Mouse (Mus musculus) intestine, embryonic 16.5 days (tissue): ENCODE results near the gene Ereg. TPM values are rescaled to one million over a fixed set of nuclear protein-coding genes. Genes with fewer than 3 reads are reported as not detected.

Experiments used
- ATAC-seq: fragments of 200-750 bp; cut with Nextera tagmentation; 2 replicates; pipeline ENCODE4 v1.8.0; 2017; ENCODE audit warnings: moderate TSS enrichment, moderate library complexity
- H3K27ac ChIP-seq: fragments of 300-500 bp; sonication (generic); 2 replicates; pipeline ENCODE4 v1.5.1; 2014; ENCODE audit warnings: mild to moderate bottlenecking, low read length
- H3K27me3 ChIP-seq: fragments of 300-500 bp; sonication (generic); replicated peaks from 2 replicates; pipeline ENCODE4 v1.6.1; 2014; ENCODE audit warnings: low read length, control low read depth, mixed read lengths; ENCODE audit not compliant: control insufficient read depth, insufficient read depth
- H3K36me3 ChIP-seq: fragments of 300-500 bp; sonication (generic); 2 replicates; pipeline ENCODE4 v1.6.1; 2014; ENCODE audit warnings: low read length, control low read depth; ENCODE audit not compliant: control insufficient read depth, insufficient read depth
- H3K4me1 ChIP-seq: fragments of 300-500 bp; sonication (generic); 2 replicates; pipeline ENCODE4 v1.6.1; 2014; ENCODE audit warnings: low read length, control low read depth, mixed read lengths; ENCODE audit not compliant: control insufficient read depth, insufficient read depth
- H3K4me2 ChIP-seq: fragments of 300-500 bp; sonication (generic); 2 replicates; pipeline ENCODE4 v1.6.1; 2014; ENCODE audit warnings: low read depth, low read length, control low read depth
- H3K4me3 ChIP-seq: fragments of 300-500 bp; sonication (generic); 2 replicates; pipeline ENCODE4 v1.5.1; 2014; ENCODE audit warnings: mild to moderate bottlenecking, low read length
- H3K9ac ChIP-seq: fragments of 300-500 bp; sonication (generic); 2 replicates; pipeline ENCODE4 v1.6.1; 2014; ENCODE audit warnings: low read depth, low read length
- H3K9me3 ChIP-seq: fragments of 300-500 bp; sonication (generic); 2 replicates; pipeline ENCODE4 v1.6.1; 2016; ENCODE audit warnings: low read length, control low read depth; ENCODE audit not compliant: control insufficient read depth
- WGBS: fragments of 180-500 bp; shearing (Covaris S2); extraction: QIAGEN DNeasy Blood & Tissue Kit; methylation state at CpG from one replicate; pipeline ENCODE4 v1.1.7; 2014; 5-methylcytosine and 5-hydroxymethylcytosine counted together
- polyA plus RNA-seq: library from polyadenylated mRNA; unstranded; fragments of >200 nt; fragmentation: Nextera tagmentation; extraction: Ambion mirVana; gene quantifications from 2 replicates; pipeline ENCODE4 v1.2.1, GENCODE M21; 2015

Ereg gene
- polyA plus RNA-seq = 1.3 and 1.5 TPM in 2 replicates

- H3K4me3 ChIP-seq = peak within 1 kb of the TSS; percentile 45
- no peaks in the 10 kb centered on the region for H3K27me3 ChIP-seq
- no peaks in the 10 kb centered on the region for H3K9me3 ChIP-seq
- peak within 1 kb of the TSS; percentile 59 for H3K4me2 ChIP-seq
- H3K4me1 ChIP-seq = peaks cover 15% of the 10 kb centered on the region
- H3K36me3 ChIP-seq = no peaks in the 10 kb centered on the region
- WGBS = 1% methylated on average over 25 of the region's 25 CpGs
- H3K27ac ChIP-seq = peak within 1 kb of the TSS; percentile 50; the same call in 1 of the 2 replicates
- ATAC-seq = peak; percentile 82
- H3K9ac ChIP-seq = peak within 1 kb of the TSS; percentile 66
Observed at GRCm38 (mm10) chr5:91074450-91074950, at the start of gene Ereg. TSS of gene Ereg (plus strand) at chr5:91074622.

GRCm38 (mm10) chr5:91027164-91027563 is 47.3 kb upstream of the Ereg start, which contains the start of gene Epgn:
TSS of gene Epgn (plus strand) at chr5:91027464.
- Histone ChIP-seq H3K4me3 (no peak within 1 kb of the TSS), H3K4me2 (no peak within 1 kb of the TSS), H3K36me3 (no peaks in the 10 kb centered on the region), H3K9me3 (no peaks in the 10 kb centered on the region), H3K9ac (no peak within 1 kb of the TSS), H3K27ac (no peak within 1 kb of the TSS), H3K27me3 (no peaks in the 10 kb centered on the region), H3K4me1 (no peaks in the 10 kb centered on the region)
- WGBS = 79% methylated on average over 6 of the region's 6 CpGs
- ATAC-seq = no peak

GRCm38 (mm10) chr5:91027840-91028239 is 46.6 kb upstream of the Ereg start:
- Histone ChIP-seq H3K36me3 (no peaks in the 10 kb centered on the region), H3K4me2 (no peak overlapping the region), H3K4me1 (no peaks in the 10 kb centered on the region), H3K27me3 (no peaks in the 10 kb centered on the region), H3K4me3 (no peak overlapping the region), H3K9me3 (no peaks in the 10 kb centered on the region), H3K27ac (no peak overlapping the region), H3K9ac (no peak overlapping the region)
- WGBS = 29% methylated on average over 1 of the region's 1 CpGs
- ATAC-seq = no peak

- Histone ChIP-seq H3K36me3 (no peaks in the 10 kb centered on the region), H3K27me3 (no peaks in the 10 kb centered on the region), H3K4me1 (no peaks in the 10 kb centered on the region), H3K9me3 (no peaks in the 10 kb centered on the region), H3K4me2 (no peak overlapping the region), H3K9ac (no peak overlapping the region), H3K4me3 (no peak overlapping the region), H3K27ac (no peak overlapping the region)
- no peak for ATAC-seq
- 91% methylated on average over 2 of the region's 2 CpGs for WGBS
Observed at GRCm38 (mm10) chr5:91030629-91031028, 43.8 kb upstream of the Ereg start.

- ATAC-seq = no peak; the same call in 1 of the 2 replicates
- 75% methylated on average over 2 of the region's 2 CpGs for WGBS
Observed at GRCm38 (mm10) chr5:91035341-91035740, 39.1 kb upstream of the Ereg start.

GRCm38 (mm10) chr5:91036628-91037027 is 37.8 kb upstream of the Ereg start:
- no peaks in the 10 kb centered on the region for H3K9me3 ChIP-seq
- H3K27me3 ChIP-seq = no peaks in the 10 kb centered on the region
- ATAC-seq = no peak
- H3K4me3 ChIP-seq = no peak overlapping the region
- peaks cover 5% of the 10 kb centered on the region; the same call in 1 of the 2 replicates for H3K4me1 ChIP-seq
- no peaks in the 10 kb centered on the region for H3K36me3 ChIP-seq
- H3K9ac ChIP-seq = no peak overlapping the region
- WGBS = 79% methylated on average over 4 of the region's 4 CpGs
- no peak overlapping the region for H3K4me2 ChIP-seq
- H3K27ac ChIP-seq = no peak overlapping the region

More at GRCm38 (mm10) chr5:91035341-91035740, 39.1 kb upstream of the Ereg start:
- Histone ChIP-seq H3K27ac (no peak overlapping the region), H3K4me2 (no peak overlapping the region), H3K4me3 (no peak overlapping the region), H3K27me3 (no peaks in the 10 kb centered on the region), H3K36me3 (no peaks in the 10 kb centered on the region), H3K9me3 (no peaks in the 10 kb centered on the region), H3K4me1 (peaks cover 5% of the 10 kb centered on the region; the same call in 1 of the 2 replicates), H3K9ac (no peak overlapping the region)

GRCm38 (mm10) chr5:91037756-91038155 is 36.7 kb upstream of the Ereg start:
- ATAC-seq = no peak
- Histone ChIP-seq H3K4me1 (peaks cover 5% of the 10 kb centered on the region; the same call in 1 of the 2 replicates), H3K4me2 (no peak overlapping the region), H3K27me3 (no peaks in the 10 kb centered on the region), H3K36me3 (no peaks in the 10 kb centered on the region), H3K9ac (no peak overlapping the region), H3K9me3 (no peaks in the 10 kb centered on the region), H3K27ac (no peak overlapping the region), H3K4me3 (no peak overlapping the region)
- 81% methylated on average over 2 of the region's 2 CpGs for WGBS

GRCm38 (mm10) chr5:91038547-91038946 is 35.9 kb upstream of the Ereg start:
- H3K4me1 ChIP-seq = peaks cover 5% of the 10 kb centered on the region; the same call in 1 of the 2 replicates
- WGBS = 14% methylated on average over 2 of the region's 2 CpGs
- no peak overlapping the region for H3K9ac ChIP-seq
- H3K36me3 ChIP-seq = no peaks in the 10 kb centered on the region
- no peaks in the 10 kb centered on the region for H3K9me3 ChIP-seq
- peak; percentile 98 for ATAC-seq
- H3K4me2 ChIP-seq = no peak overlapping the region
- H3K4me3 ChIP-seq = no peak overlapping the region
- no peaks in the 10 kb centered on the region for H3K27me3 ChIP-seq
- no peak overlapping the region for H3K27ac ChIP-seq

- Histone ChIP-seq H3K36me3 (no peaks in the 10 kb centered on the region), H3K9me3 (no peaks in the 10 kb centered on the region), H3K4me3 (no peak overlapping the region), H3K27me3 (no peaks in the 10 kb centered on the region), H3K4me2 (no peak overlapping the region), H3K4me1 (peaks cover 5% of the 10 kb centered on the region; the same call in 1 of the 2 replicates), H3K27ac (no peak overlapping the region), H3K9ac (no peak overlapping the region)
- 70% methylated on average over 2 of the region's 2 CpGs for WGBS
- no peak; the same call in 1 of the 2 replicates for ATAC-seq
Observed at GRCm38 (mm10) chr5:91038963-91039362, 35.5 kb upstream of the Ereg start.

- Histone ChIP-seq H3K27me3 (no peaks in the 10 kb centered on the region), H3K36me3 (no peaks in the 10 kb centered on the region), H3K4me2 (no peak overlapping the region), H3K9me3 (no peaks in the 10 kb centered on the region), H3K27ac (no peak overlapping the region), H3K4me1 (no peaks in the 10 kb centered on the region), H3K9ac (no peak overlapping the region), H3K4me3 (no peak overlapping the region)
- 48% methylated on average over 6 of the region's 6 CpGs for WGBS
- ATAC-seq = peak; percentile 77
Observed at GRCm38 (mm10) chr5:91047987-91048386, 26.4 kb upstream of the Ereg start.
